ENCODE assay signal across 10 mouse cellular contexts in genomic region chr17:88542771-88543416, GRCm38 (mm10). TPM values are rescaled to one million over a fixed set of nuclear protein-coding genes. Genes with fewer than 3 reads are reported as not detected.
DNase-seq lines count a peak whose midpoint lies in the region; ATAC-seq and TF ChIP-seq lines count a peak whose summit lies in the region.
"Had no signal": no experiment of that assay in that cellular context is flagged by ENCODE, and none has a peak within 500 bp of the region (broad histone marks: within the 10 kb centered on the region; RNA-seq: fewer than 3 reads in every experiment).

No protein-coding gene starts in this region.

- WGBS in lung, postnatal 0 days, result 54% methylated on average over 15 of the region's 15 CpGs
- 34% methylated on average over 15 of the region's 15 CpGs for WGBS in stomach, embryonic 16.5 days

- H3K4me2 ChIP-seq in lung, postnatal 0 days (replicated peaks; ENCODE audit: low read depth, low read length), result no peak overlapping the region
- no peak overlapping the region for H3K4me2 ChIP-seq in stomach, embryonic 16.5 days (ENCODE audit: low read depth, low read length)

- no peak overlapping the region for H3K4me3 ChIP-seq in lung, postnatal 0 days (ENCODE audit: low read depth, low read length)
- H3K4me3 ChIP-seq in stomach, embryonic 16.5 days (replicated peaks; ENCODE audit: low read length), result no peak overlapping the region
- no peak overlapping the region for H3K4me3 ChIP-seq in gastrocnemius, adult 2 months
- H3K4me3 ChIP-seq: megakaryocyte, embryonic 14.5 days had no signal

- peaks cover 5% of the 10 kb centered on the region; the same call in 1 of the 2 replicates for H3K36me3 ChIP-seq in lung, postnatal 0 days (ENCODE audit: insufficient read depth, low read length)
- peaks cover 4% of the 10 kb centered on the region for H3K36me3 ChIP-seq in stomach, embryonic 16.5 days (ENCODE audit: control insufficient read depth, insufficient read depth, low read length)

- H3K9me3 ChIP-seq in lung, postnatal 0 days (ENCODE audit: low read length), result no peaks in the 10 kb centered on the region
- no peaks in the 10 kb centered on the region for H3K9me3 ChIP-seq in stomach, embryonic 16.5 days (replicated peaks; ENCODE audit: control insufficient read depth, low read length)
- H3K9me3 ChIP-seq: G1E; megakaryocyte, embryonic 14.5 days had no signal

- H3K4me1 ChIP-seq in lung, postnatal 0 days (ENCODE audit: insufficient read depth, low read depth, low read length), result no peaks in the 10 kb centered on the region
- H3K4me1 ChIP-seq in stomach, embryonic 16.5 days (ENCODE audit: control insufficient read depth, insufficient read depth, low read length), result 0 out of 2 replicates have a peak, but pooled peaks cover 2% of the 10 kb centered on the region

- ATAC-seq in lung, postnatal 0 days, result 0 out of 2 replicates have a peak, but pooled peaks have one; percentile 21
- peak; percentile 83 for ATAC-seq in stomach, embryonic 16.5 days (ENCODE audit: insufficient read depth, low FRiP score)

- H3K27ac ChIP-seq in lung, postnatal 0 days (ENCODE audit: low read length), result no peak overlapping the region
- peak overlapping the region; percentile 52 for H3K27ac ChIP-seq in stomach, embryonic 16.5 days (ENCODE audit: low read length)
- H3K27ac ChIP-seq in gastrocnemius, adult 2 months, result no peak overlapping the region

- H3K27me3 ChIP-seq in lung, postnatal 0 days (replicated peaks; ENCODE audit: insufficient read depth, low read length), result no peaks in the 10 kb centered on the region
- no peaks in the 10 kb centered on the region for H3K27me3 ChIP-seq in stomach, embryonic 16.5 days (ENCODE audit: control insufficient read depth, insufficient read depth, low read length)
- H3K27me3 ChIP-seq: megakaryocyte, embryonic 14.5 days had no signal

- H3K9ac ChIP-seq in lung, postnatal 0 days (replicated peaks; ENCODE audit: low read depth), result no peak overlapping the region
- no peak overlapping the region for H3K9ac ChIP-seq in stomach, embryonic 16.5 days (ENCODE audit: low read length)

- intact Hi-C loops in gastrocnemius, adult 2 months (cut with DNase I), result no loop called here

- no peak for TF ChIP-seq EP300 in lung, postnatal 0 days (IDR thresholded peaks at IDR 0.05)

- TF ChIP-seq CTCF in lung, postnatal 0 days (IDR thresholded peaks at IDR 0.05), result no peak
- TF ChIP-seq CTCF in gastrocnemius, adult 2 months (IDR thresholded peaks at IDR 0.05), result no peak

- no peak for DNase-seq in lung, postnatal 0 days (ENCODE audit: low spot score)
- no peak for DNase-seq in lung, postnatal 14 days
- peak; percentile 57 for DNase-seq in fibroblast of lung, adult 2 months (ENCODE audit: low read depth)
- DNase-seq in kidney, postnatal 36 days, result peak; percentile 61 to 82
- no peak for DNase-seq in urinary bladder, postnatal 25 days (ENCODE audit: low spot score)
- no peak for DNase-seq in urinary bladder, postnatal 10 days (ENCODE audit: low spot score)
- DNase-seq in gastrocnemius, adult 2 months, result no peak

RNA-seq across cellular contexts. Expression of gene Ppp1r21, which starts 13.0 kb away (rescaled TPM):
- 18.6 TPM in 2 replicates for polyA plus RNA-seq in lung, postnatal 0 days (2015; fragmentation: Nextera tagmentation; extraction: Ambion mirVana)
- 19.6 and 21.8 TPM in 2 replicates for polyA plus RNA-seq in stomach, embryonic 16.5 days (2015; fragmentation: Nextera tagmentation; extraction: Ambion mirVana)
- total RNA-seq in gastrocnemius, adult 2 months (2021), result 1 to 10 TPM; 4.5 to 5.8 TPM

RNA-seq across cellular contexts. Expression of gene Ston1, which starts 54.6 kb away (rescaled TPM):
- polyA plus RNA-seq in lung, postnatal 0 days (2015; fragmentation: Nextera tagmentation; extraction: Ambion mirVana), result 6.4 and 6.9 TPM in 2 replicates
- polyA plus RNA-seq in stomach, embryonic 16.5 days (2015; fragmentation: Nextera tagmentation; extraction: Ambion mirVana), result 2.5 and 5.3 TPM in 2 replicates
- 10 to 100 TPM in 1 of 2 experiments, 1 to 10 TPM in 1; 5.4 to 14.2 TPM for total RNA-seq in gastrocnemius, adult 2 months (2021)

Comparison
In these comparisons a context has a peak if more than half of its experiments do, and no peak if none do; other contexts are left out.
1. DNase-seq: peak in fibroblast of lung, adult 2 months (single experiment) and kidney, postnatal 36 days (2 of 2); none in lung, postnatal 0 days (single experiment), lung, postnatal 14 days (single experiment), urinary bladder, postnatal 25 days (single experiment), urinary bladder, postnatal 10 days (single experiment) and gastrocnemius, adult 2 months (single experiment).